Mouse (Mus musculus): Measurements from ENCODE around the gene Dis3l2.

Gene Dis3l2

GRCm38 (mm10) chr1:86733160-86733821 lies 29.7 kb downstream of the Dis3l2 start:
- no peak for DNase-seq (ENCODE audit: low spot score in 2 of 2)

GRCm38 (mm10) chr1:86736414-86736813 lies 32.8 kb downstream of the Dis3l2 start:
- no peak for DNase-seq (ENCODE audit: low spot score in 2 of 2)

GRCm38 (mm10) chr1:86742896-86743295 lies 39.3 kb downstream of the Dis3l2 start:
- no peak for DNase-seq (ENCODE audit: low spot score in 2 of 2)

- DNase-seq (ENCODE audit: low spot score in 2 of 2), result no peak
Measured at GRCm38 (mm10) chr1:86747034-86747433, 43.4 kb downstream of the Dis3l2 start.

GRCm38 (mm10) chr1:86750094-86750493 lies 46.5 kb downstream of the Dis3l2 start:
- DNase-seq (ENCODE audit: low spot score in 2 of 2), result no peak

- no peak for DNase-seq (ENCODE audit: low spot score in 2 of 2)
Measured at GRCm38 (mm10) chr1:86753416-86753815, 49.8 kb downstream of the Dis3l2 start.

- DNase-seq (ENCODE audit: low spot score in 2 of 2), result no peak
Measured at GRCm38 (mm10) chr1:86754335-86754734, 50.7 kb downstream of the Dis3l2 start.

- no peak for DNase-seq (ENCODE audit: low spot score in 2 of 2)
Measured at GRCm38 (mm10) chr1:86758091-86758490, 54.5 kb downstream of the Dis3l2 start.

- no peak for DNase-seq (ENCODE audit: low spot score in 2 of 2)
Measured at GRCm38 (mm10) chr1:86762161-86762560, 58.6 kb downstream of the Dis3l2 start.

- DNase-seq (ENCODE audit: low spot score in 2 of 2), result no peak
Measured at GRCm38 (mm10) chr1:86801241-86801640, 97.6 kb downstream of the Dis3l2 start.

GRCm38 (mm10) chr1:86811756-86812155 lies 108.1 kb downstream of the Dis3l2 start:
- DNase-seq (ENCODE audit: low spot score in 2 of 2), result no peak

GRCm38 (mm10) chr1:86822266-86822665 lies 118.7 kb downstream of the Dis3l2 start:
- DNase-seq (ENCODE audit: low spot score in 2 of 2), result no peak

GRCm38 (mm10) chr1:86834351-86834987 lies 130.9 kb downstream of the Dis3l2 start:
- DNase-seq (ENCODE audit: low spot score in 2 of 2), result no peak

GRCm38 (mm10) chr1:86834988-86835387 lies 131.4 kb downstream of the Dis3l2 start:
- DNase-seq (ENCODE audit: low spot score in 2 of 2), result peak in 1 of 2 experiments; percentile 26

- no peak for DNase-seq (ENCODE audit: low spot score in 2 of 2)
Measured at GRCm38 (mm10) chr1:86850754-86851153, 147.1 kb downstream of the Dis3l2 start.

GRCm38 (mm10) chr1:86858876-86859275 lies 155.3 kb downstream of the Dis3l2 start:
- DNase-seq (ENCODE audit: low spot score in 2 of 2), result no peak

- DNase-seq (ENCODE audit: low spot score in 2 of 2), result no peak
Measured at GRCm38 (mm10) chr1:86859371-86859770, 155.8 kb downstream of the Dis3l2 start.

GRCm38 (mm10) chr1:86873745-86874144 lies 170.1 kb downstream of the Dis3l2 start:
- DNase-seq (ENCODE audit: low spot score in 2 of 2), result no peak

- no peak for DNase-seq (ENCODE audit: low spot score in 2 of 2)
Measured at GRCm38 (mm10) chr1:86878743-86879142, 175.1 kb downstream of the Dis3l2 start.

GRCm38 (mm10) chr1:86879547-86879946 lies 175.9 kb downstream of the Dis3l2 start:
- no peak for DNase-seq (ENCODE audit: low spot score in 2 of 2)

- DNase-seq (ENCODE audit: low spot score in 2 of 2), result no peak
Measured at GRCm38 (mm10) chr1:86887060-86887459, 183.5 kb downstream of the Dis3l2 start.

GRCm38 (mm10) chr1:86912481-86912880 lies 208.9 kb downstream of the Dis3l2 start:
- DNase-seq (ENCODE audit: low spot score in 2 of 2), result no peak

GRCm38 (mm10) chr1:86913896-86914295 lies 210.3 kb downstream of the Dis3l2 start:
- DNase-seq (ENCODE audit: low spot score in 2 of 2), result peak in 1 of 2 experiments; percentile 28

All from frontal cortex, postnatal 36 days (tissue).